Mouse (Mus musculus): ENCODE measurements around the gene Mrpl4. TPM values are rescaled to one million over a fixed set of nuclear protein-coding genes. Genes with fewer than 3 reads are reported as not detected.
A peak's percentile ranks its signal among the peaks of the same experiment; 100 is the strongest.

Mrpl4 gene
- 10 to 100 TPM; 47.2 to 54.4 TPM for total RNA-seq (2021)
- long read RNA-seq, transcript Mrpl4-201 (9 exons, 1,288 nt) = major isoform, 64 of 93 reads
- long read RNA-seq, partial matches to known transcripts = 5 of 93 reads
- long read RNA-seq, other reads (novel, unspliced or antisense) = 24 of 93 reads

GRCm38 (mm10) chr9:21002627-21003551, at the start of gene Mrpl4:
Mrpl4 (plus strand) TSS chr9:21002738.
- DNase-seq (ENCODE audit: low spot score in 2 of 2) = peak; percentile 91 to 94

DNA sequence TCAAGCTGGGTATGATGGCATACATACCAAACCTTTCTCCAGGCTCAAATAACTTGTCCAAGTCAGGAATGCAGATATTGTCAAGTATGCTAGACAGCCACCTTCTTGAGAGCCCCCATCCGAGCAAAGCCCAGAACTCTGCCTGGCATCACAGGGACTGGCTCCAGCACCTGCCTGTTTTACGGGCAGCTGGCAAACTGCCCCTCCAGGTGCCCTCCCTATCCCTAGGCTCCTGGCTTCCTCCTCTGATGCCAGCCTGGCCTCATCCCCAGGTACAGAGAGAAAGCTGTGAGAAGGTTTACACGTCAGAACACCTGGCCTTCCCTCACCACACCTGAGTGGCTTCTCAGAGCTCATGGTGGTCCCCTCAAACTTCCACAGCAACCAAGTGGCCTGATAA, 45.5 kb upstream of the Mrpl4 start:
- no peak for DNase-seq (ENCODE audit: low spot score in 2 of 2)

- no peak for DNase-seq (ENCODE audit: low spot score in 2 of 2)
These were observed 43.1 kb upstream of the Mrpl4 start, which contains the start of gene Dnmt1 for GRCm38 (mm10) chr9:20959430-20959938. Dnmt1 (minus strand) TSS chr9:20959888.

DNA sequence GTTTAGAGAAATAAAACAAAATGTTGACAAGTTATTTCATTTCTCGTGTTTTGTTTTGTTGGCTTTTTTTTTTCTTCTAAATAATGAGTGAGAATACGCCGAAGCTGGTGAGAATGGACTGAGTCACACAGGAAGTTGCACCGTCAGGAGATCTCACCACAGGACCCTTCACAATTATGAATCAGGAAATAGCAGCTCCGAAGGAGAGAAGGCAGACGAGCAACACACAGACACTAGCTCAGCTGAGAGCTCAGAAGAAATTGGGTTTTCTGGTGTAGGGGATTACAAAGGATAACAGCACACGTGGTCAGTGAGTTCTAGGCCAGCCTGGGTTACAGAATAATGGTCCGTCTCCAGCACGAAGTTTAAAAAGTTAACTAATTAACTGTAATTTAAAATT, 41.0 kb upstream of the Mrpl4 start:
- no peak for DNase-seq (ENCODE audit: low spot score in 2 of 2)

DNA sequence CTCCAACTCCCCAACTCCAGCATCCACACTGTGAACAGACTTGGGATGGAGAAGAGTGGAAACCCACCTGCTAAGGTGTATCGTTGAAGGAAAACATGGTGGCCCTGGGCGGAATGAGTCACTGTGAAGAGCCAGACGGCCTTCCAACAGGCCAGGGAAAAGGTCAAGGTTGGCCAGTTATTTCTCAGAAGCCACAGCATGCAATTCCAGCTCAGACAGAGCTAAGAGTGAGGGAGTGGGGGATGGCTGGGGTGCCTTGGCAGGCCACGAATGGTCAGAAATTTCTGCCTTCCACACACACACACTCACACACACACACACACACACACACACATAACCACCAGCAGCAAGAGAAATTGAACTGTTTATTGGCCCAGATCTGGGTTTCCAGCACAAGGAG, 36.9 kb upstream of the Mrpl4 start:
- DNase-seq (ENCODE audit: low spot score in 2 of 2) = no peak

DNA sequence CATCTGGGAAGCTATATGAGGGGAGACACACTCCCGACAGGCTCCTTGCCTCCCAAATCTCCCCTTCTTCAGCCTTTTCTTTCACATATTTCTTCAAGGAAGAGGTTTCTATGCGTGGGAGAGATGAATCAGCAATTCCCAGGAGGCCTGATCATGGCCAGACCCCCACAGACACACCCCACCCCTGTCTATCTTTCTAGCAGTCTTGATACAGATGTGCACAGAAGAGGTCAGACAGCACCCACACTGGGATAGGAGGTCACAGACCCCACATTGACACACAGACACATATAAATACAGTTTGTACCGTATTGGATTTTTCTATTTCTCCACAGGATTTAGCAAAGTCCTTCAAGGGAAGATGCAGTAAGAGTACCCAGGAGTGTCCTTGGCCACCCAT, 36.5 kb upstream of the Mrpl4 start:
- no peak for DNase-seq (ENCODE audit: low spot score in 2 of 2)

GRCm38 (mm10) chr9:20966747-20967146, 35.8 kb upstream of the Mrpl4 start:
- no peak for DNase-seq (ENCODE audit: low spot score in 2 of 2)

- DNase-seq (ENCODE audit: low spot score in 2 of 2) = no peak
These were observed 30.8 kb upstream of the Mrpl4 start for GRCm38 (mm10) chr9:20971751-20972140.

GRCm38 (mm10) chr9:20972141-20972992, 30.2 kb upstream of the Mrpl4 start:
- DNase-seq (ENCODE audit: low spot score in 2 of 2) = peak; percentile 62 to 72

DNA sequence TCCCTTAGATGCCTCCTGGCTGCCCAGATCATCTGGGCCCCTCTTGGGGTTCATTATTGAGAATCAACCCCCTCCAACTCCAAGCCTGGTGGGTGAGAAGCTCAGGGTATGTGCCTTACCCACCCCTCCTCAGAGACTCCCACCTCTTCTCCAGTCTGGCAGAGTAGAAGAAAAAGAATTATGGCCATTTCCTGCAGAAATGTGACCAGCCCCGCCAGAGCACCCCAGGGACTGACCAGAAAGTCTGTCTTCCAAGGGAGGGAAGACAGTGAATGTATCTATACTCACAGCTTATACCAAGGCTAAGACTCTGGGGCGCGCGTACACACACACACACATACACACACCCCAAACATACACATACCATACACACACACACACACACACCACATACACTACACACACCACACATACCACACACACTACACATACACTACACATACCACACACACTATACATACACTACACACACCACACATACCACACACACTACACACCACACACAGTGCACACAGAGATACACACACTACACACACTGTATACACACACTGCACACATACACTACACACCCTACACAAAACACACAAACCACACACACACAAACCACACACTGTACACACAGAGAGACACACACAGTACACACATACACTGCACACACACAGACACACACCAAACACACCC, 29.4 kb upstream of the Mrpl4 start:
- no peak for DNase-seq (ENCODE audit: low spot score in 2 of 2)

DNA sequence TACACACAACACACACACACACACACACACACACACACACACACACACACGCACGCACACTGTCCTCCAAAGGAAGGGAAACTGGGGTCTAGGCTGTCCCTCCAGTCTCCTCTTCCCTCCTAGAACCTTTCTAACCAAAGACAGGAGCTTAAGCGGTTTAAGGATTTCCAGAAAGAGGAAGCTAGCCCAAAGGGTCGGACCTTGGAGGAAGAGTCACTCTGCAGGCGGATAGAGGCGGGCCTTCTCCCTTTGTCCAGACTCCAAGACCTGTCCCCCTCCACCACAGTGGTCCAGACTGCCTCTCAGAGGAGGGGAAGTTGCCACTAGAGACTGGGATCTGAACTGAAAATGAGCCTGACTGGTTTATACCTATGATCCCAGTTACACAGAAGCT, 28.9 kb upstream of the Mrpl4 start:
- DNase-seq (ENCODE audit: low spot score in 2 of 2) = no peak

GRCm38 (mm10) chr9:20975431-20976215, 26.9 kb upstream of the Mrpl4 start:
- peak in 1 of 2 experiments; percentile 27 for DNase-seq (ENCODE audit: low spot score in 2 of 2)

GRCm38 (mm10) chr9:20976216-20976960, 26.1 kb upstream of the Mrpl4 start, which contains the start of gene S1pr2:
S1pr2 (minus strand) TSS chr9:20976781.
- DNase-seq (ENCODE audit: low spot score in 2 of 2) = peak; percentile 60 to 62

GRCm38 (mm10) chr9:20976961-20977689, 25.4 kb upstream of the Mrpl4 start:
- DNase-seq (ENCODE audit: low spot score in 2 of 2) = no peak

GRCm38 (mm10) chr9:20978409-20979095, 24.0 kb upstream of the Mrpl4 start:
- DNase-seq (ENCODE audit: low spot score in 2 of 2) = no peak

DNA sequence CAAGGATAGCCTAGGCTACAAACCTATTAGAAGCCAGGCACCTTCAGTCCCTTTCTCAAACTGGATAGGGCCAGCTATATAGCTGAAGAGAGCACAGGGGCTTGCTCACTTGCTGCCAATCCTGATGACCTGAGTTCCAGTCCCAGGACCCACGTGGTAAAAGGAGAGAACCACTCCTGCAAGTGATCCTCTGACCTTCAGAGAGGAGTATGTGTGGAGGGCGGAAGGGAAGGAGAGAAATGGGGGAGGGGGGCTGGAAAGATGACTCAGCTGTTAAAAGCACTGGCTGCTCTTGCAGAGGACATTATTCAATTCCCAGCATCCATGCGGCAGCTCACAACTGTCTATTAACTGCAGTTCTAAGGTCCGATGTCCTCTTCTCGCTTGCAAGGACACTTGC, 23.4 kb upstream of the Mrpl4 start:
- no peak for DNase-seq (ENCODE audit: low spot score in 2 of 2)

GRCm38 (mm10) chr9:20979769-20980168, 22.8 kb upstream of the Mrpl4 start:
- no peak for DNase-seq (ENCODE audit: low spot score in 2 of 2)

GRCm38 (mm10) chr9:20982171-20982570, 20.4 kb upstream of the Mrpl4 start:
- DNase-seq (ENCODE audit: low spot score in 2 of 2) = no peak

Measured in layer of hippocampus, postnatal 10 days (tissue).